Mouse (Mus musculus): ENCODE measurements at regions not wholly inside any gene's neighbourhood (a gene's known extent, or its start where the extent isn't known, plus 50 kb on each side); places are given as distances from the start of the nearest gene placed in this dataset.

- TF ChIP-seq CTCF (IDR thresholded peaks at IDR 0.05; ENCODE audit: low read depth, low read length) (no peak), EP300 (IDR thresholded peaks at IDR 0.05; ENCODE audit: insufficient read depth, low read depth, low read length) (no peak), POLR2A (IDR thresholded peaks at IDR 0.05; ENCODE audit: insufficient read depth, low read length) (no peak)
Measured at GRCm38 (mm10) chr5:28520800-28521707, 54.0 kb upstream of the Shh start.

Data from ES-Bruce4 (cell line).